Mouse (Mus musculus): ENCODE data around the gene Hnrnpa3.
"Not testable (repeated sequence)": the region's sequence is repeated elsewhere in the genome, so short reads cannot be mapped to it uniquely, and the experiment has no call there.

Gene Hnrnpa3

DNA sequence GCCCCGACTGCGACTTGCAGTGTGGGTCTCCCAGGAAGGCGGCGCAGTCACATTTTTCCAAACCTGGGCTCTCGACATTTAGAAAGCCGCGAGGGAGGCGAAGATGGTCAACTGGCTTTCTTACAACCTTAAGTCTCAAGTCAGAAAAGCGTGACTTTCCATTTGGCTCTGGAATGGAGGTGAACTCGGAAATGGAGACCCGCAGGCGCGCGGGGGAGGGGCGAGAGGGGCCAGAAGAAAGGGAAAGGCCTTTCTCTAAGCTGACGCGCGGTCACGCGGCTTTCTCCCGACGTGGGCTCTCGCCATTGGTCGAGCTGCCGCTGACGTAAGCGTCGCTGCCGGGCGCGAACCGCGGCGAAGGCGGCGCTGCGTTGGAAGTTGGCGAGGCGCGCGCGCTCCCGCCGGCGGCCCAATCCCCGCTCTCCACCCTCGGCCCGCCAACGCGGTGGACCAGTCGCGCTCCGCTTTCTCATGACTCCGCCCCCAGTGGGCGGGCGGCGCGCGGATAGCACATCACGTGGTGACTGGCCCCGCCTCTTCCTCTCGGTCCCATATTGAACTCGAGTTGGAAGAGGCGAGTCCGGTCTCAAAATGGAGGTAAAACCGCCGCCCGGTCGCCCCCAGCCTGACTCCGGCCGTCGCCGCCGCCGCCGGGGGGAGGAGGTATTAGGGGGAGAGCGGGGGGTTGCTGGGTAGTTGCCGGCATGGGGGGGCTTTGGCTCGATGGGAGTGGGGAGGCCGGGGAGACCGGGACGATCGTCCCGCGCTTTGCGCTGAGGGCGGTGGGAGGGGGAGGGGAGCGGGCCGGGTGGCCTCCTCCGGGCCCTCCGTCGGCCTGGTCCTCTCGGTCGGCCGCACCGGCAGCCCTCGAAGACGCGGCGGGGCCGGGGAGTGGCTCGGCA is at the start of gene Hnrnpa3:
Gene Hnrnpa3 (plus strand): TSS at position 535 of the 902 bp plus-strand sequence.
- peak; percentile 98 to 99 for DNase-seq

DNA sequence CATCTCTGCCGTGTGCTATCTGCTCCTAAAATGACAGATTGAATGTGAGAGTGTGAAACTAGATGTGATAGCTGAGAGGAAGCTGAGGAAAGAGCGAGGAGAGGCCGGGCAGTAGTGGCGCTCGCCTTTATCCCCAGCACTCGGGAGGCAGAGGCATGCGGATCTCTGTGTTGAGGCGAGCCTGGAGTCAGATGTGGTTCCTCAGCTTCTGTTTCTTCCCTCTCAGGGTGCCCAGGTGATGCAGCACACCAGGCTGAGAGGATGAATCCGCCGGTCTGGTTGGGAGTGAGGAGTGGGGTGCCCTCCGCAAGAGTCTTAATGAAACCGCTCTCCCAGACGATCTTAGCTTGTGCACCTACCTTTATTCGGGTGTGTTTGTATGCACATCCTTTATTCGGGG is 49.1 kb upstream of the Hnrnpa3 start:
- DNase-seq = no peak

DNA sequence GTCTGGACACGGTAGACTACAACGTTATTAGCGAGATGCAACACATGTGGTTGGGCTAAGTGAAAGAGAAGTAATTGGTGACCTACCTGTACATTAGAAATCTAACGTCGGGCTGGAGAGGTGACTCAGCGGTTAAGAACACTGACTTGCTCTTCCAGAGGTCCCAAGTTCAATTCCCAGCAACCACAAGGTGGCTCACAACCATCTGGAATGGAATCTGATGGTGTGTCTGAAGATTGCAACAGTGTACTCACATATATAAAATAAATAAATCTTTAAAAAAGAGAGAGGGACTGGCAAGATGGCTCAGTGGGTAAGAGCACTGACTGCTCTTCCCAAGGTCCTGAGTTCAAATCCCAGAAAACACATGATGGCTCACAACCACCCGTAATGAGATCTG is 48.5 kb upstream of the Hnrnpa3 start:
- DNase-seq = not testable (repeated sequence)

DNA sequence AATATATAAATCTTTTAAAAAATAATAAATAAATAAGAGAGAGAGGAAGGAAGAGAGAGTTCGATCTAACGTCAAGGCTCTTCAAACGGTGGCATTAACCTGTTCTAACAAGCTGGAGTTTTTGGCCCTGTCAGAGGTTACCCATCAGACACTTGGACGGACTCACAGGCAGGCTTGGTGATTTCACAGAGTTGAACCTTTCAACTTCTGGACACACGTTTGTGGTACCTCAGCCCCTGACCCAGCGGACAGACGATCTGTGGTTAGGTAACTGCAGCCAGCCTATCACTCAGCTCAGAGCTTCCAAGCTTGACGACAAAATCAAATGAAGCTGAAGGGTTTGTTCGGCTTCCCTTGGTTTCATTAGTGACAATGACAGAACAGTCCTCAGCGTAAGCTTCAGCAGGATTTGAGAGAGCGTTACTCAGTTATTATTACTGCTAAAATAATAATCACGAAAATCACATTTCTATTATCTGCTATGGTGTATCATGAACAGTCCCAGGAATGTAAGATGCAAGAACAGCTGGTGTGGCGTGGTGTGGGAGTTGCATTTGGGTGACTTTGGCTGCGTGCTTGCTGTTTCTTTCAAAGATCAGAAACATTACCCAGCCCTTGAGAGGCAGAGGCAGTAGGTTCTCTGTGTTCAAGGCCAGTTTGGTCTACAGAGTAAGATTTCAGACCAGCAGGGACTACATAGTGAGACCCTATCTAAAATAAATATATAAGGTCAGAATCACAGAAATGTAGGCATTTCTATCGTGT is 47.8 kb upstream of the Hnrnpa3 start:
- no peak for DNase-seq

DNA sequence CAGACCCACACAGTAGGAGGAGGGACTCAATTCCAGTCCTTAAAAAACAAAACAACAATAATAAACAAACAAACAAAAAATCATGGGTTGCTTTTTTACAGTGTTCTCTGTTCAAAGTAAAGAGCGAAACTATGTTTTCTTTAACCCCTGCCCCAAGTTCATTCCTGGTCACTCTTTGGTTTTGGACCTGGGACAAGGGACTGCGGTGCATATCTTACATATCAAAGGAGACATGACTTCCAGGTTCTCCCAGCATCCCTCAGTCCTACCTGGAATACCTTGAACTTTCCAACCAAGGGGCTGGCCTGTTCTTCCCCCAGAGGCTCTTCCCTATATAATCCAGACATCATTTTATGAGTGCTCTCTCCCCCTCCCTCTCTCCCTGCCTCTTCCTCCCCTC is 47.1 kb upstream of the Hnrnpa3 start:
- no peak for DNase-seq

DNA sequence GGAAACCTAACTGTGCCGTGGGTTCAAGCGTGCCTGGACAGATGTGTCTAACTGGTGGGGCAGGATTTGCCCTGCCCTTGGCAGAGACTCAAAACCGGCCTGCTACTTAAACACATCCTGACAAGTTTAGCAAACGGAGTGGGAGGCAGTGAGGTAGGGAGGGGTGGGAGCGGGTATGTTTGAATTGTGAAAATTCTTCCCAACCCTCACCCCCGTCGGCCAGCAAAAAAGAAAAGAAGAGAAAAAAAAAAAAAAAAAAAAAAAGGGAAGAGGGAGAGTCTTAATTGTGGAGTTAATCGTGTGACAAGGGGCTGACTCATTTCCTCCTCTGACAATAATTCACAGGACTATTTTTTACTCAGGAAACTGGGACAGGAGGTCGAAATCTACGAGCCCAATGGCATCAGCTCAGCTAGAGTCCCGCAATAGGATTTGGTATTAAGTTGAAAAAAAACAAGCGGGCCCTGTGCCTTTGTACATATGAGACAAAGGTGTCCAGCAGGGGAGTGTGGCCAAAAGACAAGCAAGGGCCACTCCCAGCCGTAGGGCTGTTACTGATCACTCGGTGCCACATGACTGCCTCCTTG is 46.0 kb upstream of the Hnrnpa3 start:
- no peak for DNase-seq

DNA sequence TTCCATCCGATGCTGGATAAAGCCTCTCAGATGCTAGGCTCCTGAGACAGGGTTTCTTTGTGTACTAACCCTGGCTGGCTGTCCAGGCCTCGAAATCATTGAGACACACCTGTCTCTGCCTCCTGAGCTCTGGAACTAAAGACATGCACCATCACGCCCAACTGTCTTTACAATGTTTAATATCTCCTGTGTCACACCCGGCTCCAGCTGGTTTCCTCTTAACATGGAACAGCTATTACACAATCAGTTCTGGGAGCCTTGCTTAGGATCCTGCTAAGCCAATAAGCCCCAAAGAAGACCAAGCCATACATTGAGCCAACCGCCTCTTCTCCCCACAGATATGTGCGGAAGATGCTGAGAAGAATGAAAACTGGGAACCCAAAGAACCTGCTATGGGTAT is 44.5 kb upstream of the Hnrnpa3 start:
- no peak for DNase-seq

DNA sequence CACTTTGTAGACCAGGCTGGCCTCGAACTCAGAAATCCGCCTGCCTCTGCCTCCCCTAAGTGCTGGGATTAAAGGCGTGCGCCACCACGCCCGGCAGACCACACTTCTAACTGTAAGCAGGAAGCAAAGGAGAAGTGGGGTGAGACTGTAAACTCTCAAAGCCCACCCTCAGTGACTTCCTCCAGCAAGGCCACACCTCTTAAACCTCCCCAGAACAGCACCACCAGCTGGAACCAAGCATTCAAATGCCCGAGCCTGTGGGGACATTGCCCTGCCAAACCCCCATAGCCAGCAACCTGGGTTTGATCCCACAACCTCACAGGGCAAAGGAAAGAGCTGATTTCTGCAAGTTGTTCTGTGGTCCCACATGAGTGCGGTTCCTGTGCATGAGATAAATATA is 42.1 kb upstream of the Hnrnpa3 start:
- no peak for DNase-seq

DNA sequence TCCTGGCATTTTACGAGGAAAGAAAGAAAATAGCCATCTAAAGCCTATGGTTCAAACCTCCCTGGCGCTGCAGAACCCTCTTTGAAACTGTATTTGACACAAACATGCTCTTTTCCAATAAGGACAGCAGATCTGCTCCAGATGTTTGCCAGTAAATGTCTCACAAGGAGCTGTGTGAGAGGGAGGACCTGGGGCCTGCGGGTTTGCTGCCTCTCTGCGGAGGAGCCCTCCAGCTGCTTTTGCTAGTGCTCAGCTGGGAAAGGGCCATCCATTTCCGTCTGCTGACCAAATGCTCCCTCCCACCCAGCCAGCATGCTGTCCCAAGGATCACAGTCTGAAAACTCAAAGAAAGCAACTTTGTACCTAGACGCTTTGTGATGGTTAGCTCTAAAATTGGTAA is 40.3 kb upstream of the Hnrnpa3 start:
- no peak for DNase-seq

DNA sequence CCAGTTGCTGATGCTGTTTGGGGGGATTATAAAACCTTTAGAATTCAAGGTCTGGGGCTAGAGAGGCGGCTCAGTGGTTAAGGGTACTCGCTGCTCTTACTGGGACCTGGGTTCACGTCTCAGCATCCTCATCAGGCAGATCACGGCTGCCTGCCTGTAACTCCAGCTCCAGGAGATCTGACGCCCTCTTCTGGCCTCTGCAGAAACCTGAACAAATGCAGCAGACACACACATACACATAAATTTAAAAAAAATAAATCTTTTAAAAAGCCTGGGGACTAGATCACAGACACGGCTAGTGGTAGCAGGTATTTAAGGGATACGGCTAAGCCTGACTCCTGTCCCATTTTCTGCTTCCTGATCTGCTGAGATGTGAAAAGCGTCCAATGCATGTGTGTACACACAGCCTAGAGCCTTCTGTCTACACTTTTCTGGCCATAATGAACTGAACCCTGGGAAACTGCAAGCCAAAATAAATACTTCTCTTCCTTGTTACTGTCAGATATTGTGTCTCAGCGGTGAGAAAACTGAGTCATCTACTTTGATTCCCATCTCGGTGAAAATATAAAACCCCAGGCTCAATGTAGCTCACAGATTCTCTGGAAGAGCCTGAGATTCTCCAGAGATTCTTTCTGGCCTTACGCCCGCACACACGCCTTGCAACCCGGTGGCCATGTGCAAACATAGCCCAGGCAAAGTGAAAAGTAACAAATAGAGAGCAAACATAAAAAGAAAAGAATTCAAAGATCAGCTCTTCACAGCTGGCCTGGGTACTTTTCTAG is 37.0 kb upstream of the Hnrnpa3 start:
- no peak for DNase-seq

DNA sequence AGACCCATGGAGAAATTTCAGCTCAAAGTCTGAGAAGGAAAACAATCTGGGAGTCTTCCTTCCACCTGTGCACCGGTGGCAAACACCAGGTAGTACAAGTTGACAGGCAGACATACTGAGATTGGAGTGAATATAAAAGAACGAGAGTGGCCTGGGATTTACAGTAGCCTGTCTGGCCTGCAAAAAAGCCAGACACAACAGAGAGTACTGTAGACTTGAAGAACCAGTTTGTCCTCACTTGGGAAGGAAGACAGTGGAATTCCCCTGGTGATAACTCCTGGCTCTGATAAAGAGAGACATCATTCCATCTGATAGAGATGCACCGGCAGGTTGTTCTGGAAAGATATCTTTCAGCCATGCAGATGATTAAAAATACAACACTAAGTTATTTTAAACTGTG is 34.0 kb upstream of the Hnrnpa3 start:
- no peak for DNase-seq

DNA sequence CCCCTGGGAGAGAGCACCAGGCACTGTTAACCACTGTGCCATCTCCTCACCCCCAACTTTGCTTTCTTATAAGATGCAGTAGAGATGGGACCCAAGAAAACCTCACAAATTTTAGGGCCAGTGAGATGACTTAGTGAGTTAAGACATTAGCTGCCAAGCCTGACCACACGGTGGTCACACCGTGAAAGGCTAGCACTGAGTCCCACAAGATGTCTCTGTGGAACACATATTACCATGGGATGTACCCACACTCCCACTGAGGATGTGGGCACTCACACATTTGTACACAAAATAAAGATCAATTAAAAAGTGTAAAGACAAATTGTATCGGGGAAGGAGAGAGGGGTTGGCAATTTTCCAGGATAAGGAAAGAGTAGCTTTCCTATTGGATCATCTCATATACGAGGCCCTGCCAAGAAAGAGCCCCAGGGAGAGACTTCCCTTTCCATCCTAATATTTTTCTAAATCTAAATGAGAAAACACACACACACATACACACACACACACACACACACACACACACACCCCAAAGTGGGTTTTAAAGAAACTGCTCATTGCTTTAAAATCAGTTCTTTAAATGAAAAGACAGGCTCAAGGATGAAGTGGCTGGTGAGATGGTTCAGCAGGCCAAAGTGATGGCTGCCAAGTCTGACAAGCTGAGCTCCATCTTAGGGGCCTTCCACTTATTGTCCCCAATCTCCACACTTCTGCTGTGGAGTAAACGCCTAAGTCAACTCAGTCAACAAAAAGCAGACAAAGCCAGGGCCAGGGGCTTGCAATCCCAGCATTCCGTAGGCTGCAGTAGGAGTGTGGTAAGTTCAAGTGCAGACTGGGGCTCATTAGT is 32.2 kb upstream of the Hnrnpa3 start:
- DNase-seq = no peak

DNA sequence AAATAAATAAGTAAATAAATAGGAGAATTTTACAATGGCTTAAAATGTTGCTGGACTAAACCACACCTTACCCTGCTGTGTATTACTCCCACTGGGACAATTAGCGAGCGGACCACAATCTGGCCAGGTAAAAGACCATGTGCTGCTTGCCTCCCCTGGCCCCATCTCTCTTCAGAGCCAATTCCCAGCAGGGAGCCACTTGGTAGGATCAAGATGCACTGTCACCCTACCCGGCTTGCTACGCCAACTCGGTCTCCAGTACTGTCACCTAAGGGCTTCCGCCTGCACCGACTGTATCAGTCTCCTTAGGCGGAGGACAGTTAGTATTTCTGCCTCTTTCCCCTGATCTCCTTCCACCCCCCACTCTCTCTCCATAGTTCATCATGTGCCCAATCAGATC is 30.6 kb upstream of the Hnrnpa3 start:
- no peak for DNase-seq

DNA sequence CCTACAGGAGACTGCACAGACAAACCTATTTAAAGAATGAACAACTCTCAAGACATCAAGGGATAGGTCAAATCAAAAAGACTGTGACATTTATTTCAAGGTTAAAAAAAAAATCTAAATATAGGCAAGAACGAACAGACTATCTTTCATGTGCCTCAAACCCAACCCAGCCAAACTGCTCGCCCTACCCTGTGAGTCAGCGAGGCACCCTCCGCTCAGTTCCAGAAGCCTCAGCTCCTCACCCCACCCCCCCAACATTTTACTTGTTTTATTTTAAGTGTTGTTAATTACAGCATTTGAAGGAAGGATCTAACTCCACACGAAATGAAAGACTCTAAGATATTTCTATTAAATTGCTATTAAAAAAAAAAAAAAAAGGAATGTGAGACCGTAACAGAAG is 27.6 kb upstream of the Hnrnpa3 start:
- DNase-seq = no peak

DNA sequence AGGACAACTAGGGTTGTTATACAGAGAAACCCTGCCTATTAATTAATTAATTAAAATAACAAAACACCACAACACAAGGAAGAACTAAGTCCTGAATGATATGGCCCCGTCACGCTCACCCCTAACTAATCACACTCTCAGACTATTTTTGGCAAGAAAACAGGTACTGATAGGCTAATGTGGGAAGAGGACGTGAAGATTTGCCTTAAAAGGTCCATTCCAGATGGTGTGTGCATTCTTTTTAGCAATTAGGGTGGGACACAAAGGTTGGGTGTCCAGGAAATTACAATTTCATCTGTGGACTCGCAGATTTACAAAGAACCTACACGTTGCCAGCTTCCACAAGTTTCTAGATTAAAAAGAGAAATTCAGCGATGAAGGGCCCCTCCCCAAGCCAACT is 27.0 kb upstream of the Hnrnpa3 start:
- no peak for DNase-seq

DNA sequence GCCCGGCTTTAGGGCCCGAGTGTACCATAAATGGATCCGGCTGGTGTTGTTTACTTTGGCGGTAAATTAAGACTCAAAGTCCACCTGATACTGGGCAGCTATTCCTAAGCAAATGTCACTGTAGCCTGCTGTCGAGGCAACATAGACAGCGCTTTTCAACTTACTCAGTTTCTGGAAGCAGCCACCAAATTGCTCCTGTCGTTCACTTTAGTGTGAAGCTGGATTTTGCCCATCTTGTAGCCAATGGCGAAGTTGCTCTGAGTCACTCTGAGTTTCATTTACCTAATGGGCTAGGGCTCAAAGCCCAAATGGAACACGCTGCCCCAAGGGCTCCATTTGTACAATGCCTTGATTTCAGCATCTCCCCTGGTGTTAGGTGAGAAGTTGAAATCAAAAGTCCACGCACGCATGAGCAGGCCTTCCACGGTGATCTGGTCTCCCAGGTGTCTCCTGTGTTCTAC is 26.3 kb upstream of the Hnrnpa3 start:
- no peak for DNase-seq

DNA sequence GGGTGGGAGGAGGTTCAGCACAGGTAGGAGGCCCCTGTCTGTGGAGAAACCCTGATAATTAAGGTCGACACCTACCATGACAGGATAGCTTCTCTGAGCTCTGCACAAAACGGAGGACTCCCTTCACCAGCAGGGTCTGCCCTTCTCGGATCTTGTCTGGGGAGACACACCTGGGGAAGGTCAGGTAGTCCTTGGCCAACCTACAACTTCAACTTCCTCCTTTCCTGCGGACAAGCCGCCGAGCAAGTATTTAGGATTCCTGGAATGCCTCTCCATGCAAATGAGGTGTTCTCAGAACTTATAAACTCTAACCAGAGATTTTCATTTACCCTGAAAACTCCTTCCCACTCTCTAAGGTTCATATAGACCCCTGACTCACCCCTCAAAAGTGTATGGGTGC is 25.7 kb upstream of the Hnrnpa3 start:
- no peak for DNase-seq

DNA sequence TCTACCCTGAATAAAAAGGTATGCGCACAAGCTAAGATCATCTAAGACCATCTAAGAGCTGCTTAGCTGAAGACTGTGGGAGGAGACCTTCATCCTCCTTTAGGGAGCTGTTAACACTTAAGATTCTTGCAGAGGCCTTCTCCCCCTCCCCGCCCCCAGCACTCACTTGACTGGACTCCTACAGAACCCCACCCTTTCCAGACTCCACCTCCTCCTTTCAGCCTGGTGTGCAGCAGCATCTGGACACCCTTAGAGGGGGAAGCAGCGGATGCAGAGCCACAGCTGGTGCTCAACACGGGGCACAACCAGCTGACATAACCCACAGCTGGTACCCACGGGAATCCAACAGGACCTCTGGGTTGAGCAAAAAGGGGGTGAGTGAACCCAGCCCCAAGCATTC is 25.3 kb upstream of the Hnrnpa3 start:
- DNase-seq = peak in 1 of 2 experiments; percentile 26

DNA sequence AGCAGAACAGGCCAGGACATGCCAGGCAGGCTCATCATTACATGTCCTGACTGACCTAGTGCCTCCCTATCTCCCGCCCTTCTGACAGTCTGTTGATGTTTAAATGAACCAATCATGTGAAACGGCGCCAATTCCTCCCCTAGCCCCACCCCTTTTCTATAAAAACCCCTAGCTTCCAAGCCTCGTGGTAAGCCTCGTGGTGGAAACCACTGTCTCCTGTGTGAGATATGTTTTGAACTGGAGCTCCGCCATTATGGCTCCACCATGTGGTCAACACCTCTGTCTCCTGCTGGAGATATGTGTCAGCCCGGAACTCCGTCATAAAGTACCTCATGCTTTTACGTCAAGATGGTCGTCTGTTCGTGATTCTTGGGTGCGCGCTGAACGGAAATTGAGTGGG is 24.6 kb upstream of the Hnrnpa3 start:
- not testable (repeated sequence) for DNase-seq

DNA sequence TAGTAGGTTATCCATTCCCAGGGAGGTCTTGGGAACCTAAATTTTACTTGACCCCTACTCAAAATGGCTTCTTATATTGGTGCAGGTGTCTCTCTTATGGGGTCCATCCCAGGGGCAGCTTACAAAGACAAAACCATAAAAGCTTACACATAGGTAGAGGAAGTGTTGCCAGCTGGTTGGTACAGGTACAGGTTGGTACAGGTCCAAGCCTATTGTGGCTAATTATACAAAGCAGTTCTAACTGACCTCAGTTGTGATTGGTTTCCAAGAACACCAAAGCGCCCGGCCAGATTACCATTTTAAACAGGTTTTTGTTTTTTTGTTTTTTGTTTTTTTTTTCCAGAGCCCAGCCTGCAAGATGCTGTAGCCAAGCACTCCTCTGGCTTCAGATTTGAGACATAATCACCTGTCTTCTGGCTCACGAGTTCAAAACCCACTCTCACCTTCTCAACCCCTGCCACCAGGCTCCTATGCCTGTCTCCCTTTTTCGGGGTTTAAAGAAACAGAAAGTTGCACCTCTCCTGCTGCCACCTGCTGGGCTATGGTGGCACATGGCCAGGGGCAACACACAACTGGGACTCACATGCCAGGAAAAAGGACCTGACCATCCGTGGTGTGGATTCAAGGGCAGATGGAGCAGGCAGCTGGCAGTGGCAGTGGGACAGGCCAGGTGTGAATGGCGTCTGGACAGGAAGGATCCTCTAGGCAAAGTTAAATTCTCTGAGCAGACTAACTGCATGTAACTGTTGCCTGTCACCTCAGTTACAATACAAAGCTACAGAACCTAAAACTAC is 22.6 kb upstream of the Hnrnpa3 start:
- peak; percentile 74 to 75 for DNase-seq

DNA sequence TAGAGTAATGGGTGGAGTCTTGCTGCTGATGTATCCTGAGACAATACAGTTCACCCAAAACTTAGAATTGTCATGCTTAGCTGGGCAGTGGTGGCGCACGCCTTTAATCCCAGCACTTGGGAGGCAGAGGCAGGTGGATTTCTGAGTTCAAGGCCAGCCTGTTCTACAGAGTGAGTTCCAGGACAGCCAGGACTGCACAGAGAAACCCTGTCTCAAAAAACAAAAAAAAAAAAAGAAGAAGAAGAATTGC is 22.1 kb upstream of the Hnrnpa3 start:
- not testable (repeated sequence) for DNase-seq
